Mouse (Mus musculus): Measurements from ENCODE around the gene Pgbd5. TPM values are rescaled to one million over a fixed set of nuclear protein-coding genes. Genes with fewer than 3 reads are reported as not detected.

Pgbd5 gene
- polyA plus RNA-seq, 1 experiment from 2014 or later = 6.1 TPM

GRCm38 (mm10) chr8:124319316-124319652 lies 120.2 kb downstream of the Pgbd5 start:
- Histone ChIP-seq H3K4me1 (ENCODE audit: control insufficient read depth, insufficient read depth, low read length) (no peaks in the 10 kb centered on the region), H3K9me3 (ENCODE audit: control insufficient read depth, low read length) (no peaks in the 10 kb centered on the region), H3K4me2 (ENCODE audit: low read depth) (no peak overlapping the region), H3K4me3 (ENCODE audit: low read depth, low read length) (no peak overlapping the region), H3K27me3 (ENCODE audit: control insufficient read depth, insufficient read depth, low read length) (no peaks in the 10 kb centered on the region), H3K9ac (ENCODE audit: low read length) (no peak overlapping the region), H3K27ac (ENCODE audit: low read depth, low read length) (no peak overlapping the region), H3K36me3 (ENCODE audit: control insufficient read depth, insufficient read depth, low read length) (peaks cover under 1% of the 10 kb centered on the region; the same call in 1 of the 2 replicates)
- no peak for DNase-seq (ENCODE audit: low spot score)
- no peak for ATAC-seq (ENCODE audit: insufficient read depth, low FRiP score, low TSS enrichment)
- 88% methylated on average over 4 of the region's 4 CpGs for WGBS

Other genes starting within 250 kb of the Pgbd5 start
- gene Galnt2, start 208.3 kb downstream of the Pgbd5 start, polyA plus RNA-seq (2014; fragmentation: Nextera tagmentation; extraction: Ambion mirVana) = 89.6 and 92.4 TPM in 2 replicates
- gene Cog2, start 81.1 kb upstream of the Pgbd5 start, polyA plus RNA-seq (2014; fragmentation: Nextera tagmentation; extraction: Ambion mirVana) = 37.9 and 42.6 TPM in 2 replicates
- 0.12 TPM in 1 of 2 replicates, not detected in the other for gene Agt, start 130.0 kb upstream of the Pgbd5 start, polyA plus RNA-seq (2014; fragmentation: Nextera tagmentation; extraction: Ambion mirVana)
- gene Capn9, start 136.5 kb upstream of the Pgbd5 start, polyA plus RNA-seq (2014; fragmentation: Nextera tagmentation; extraction: Ambion mirVana) = 0.09 TPM in 1 of 2 replicates, not detected in the other
- 33.0 and 34.3 TPM in 2 replicates for gene 2310022B05Rik, start 223.7 kb upstream of the Pgbd5 start, polyA plus RNA-seq (2014; fragmentation: Nextera tagmentation; extraction: Ambion mirVana)

Measured in neural tube, embryonic 11.5 days (tissue).